Mouse (Mus musculus): ENCODE measurements around the gene Btbd17. TPM values are rescaled to one million over a fixed set of nuclear protein-coding genes. Genes with fewer than 3 reads are reported as not detected.

The Btbd17 gene
- total RNA-seq (2015; ENCODE audit: low replicate concordance) (not detected in 2 replicates), total RNA-seq (2017; ENCODE audit: low replicate concordance) (not detected in 2 replicates)

- ATAC-seq (replicated peaks; ENCODE audit: low FRiP score, poor library complexity, severe bottlenecking), result no peak
These were observed at the start of gene Btbd17 for GRCm38 (mm10) chr11:114795848-114796322. Gene Btbd17 (minus strand): TSS chr11:114795945.

GRCm38 (mm10) chr11:114844464-114845220 is 48.9 kb upstream of the Btbd17 start:
- ATAC-seq (replicated peaks; ENCODE audit: low FRiP score, poor library complexity, severe bottlenecking), result no peak

GRCm38 (mm10) chr11:114843818-114844463 is 48.2 kb upstream of the Btbd17 start:
- no peak for ATAC-seq (replicated peaks; ENCODE audit: low FRiP score, poor library complexity, severe bottlenecking)

- no peak for ATAC-seq (replicated peaks; ENCODE audit: low FRiP score, poor library complexity, severe bottlenecking)
These were observed 37.4 kb upstream of the Btbd17 start for GRCm38 (mm10) chr11:114833166-114833565.

GRCm38 (mm10) chr11:114830433-114830773 is 34.7 kb upstream of the Btbd17 start:
- no peak for ATAC-seq (replicated peaks; ENCODE audit: low FRiP score, poor library complexity, severe bottlenecking)

GRCm38 (mm10) chr11:114829499-114830432 is 34.0 kb upstream of the Btbd17 start:
- ATAC-seq (replicated peaks; ENCODE audit: low FRiP score, poor library complexity, severe bottlenecking), result no peak

- ATAC-seq (replicated peaks; ENCODE audit: low FRiP score, poor library complexity, severe bottlenecking), result no peak
These were observed 30.9 kb upstream of the Btbd17 start for GRCm38 (mm10) chr11:114826686-114827085.

- no peak for ATAC-seq (replicated peaks; ENCODE audit: low FRiP score, poor library complexity, severe bottlenecking)
These were observed 27.5 kb upstream of the Btbd17 start for GRCm38 (mm10) chr11:114823199-114823725.

- ATAC-seq (replicated peaks; ENCODE audit: low FRiP score, poor library complexity, severe bottlenecking), result no peak
These were observed 27.0 kb upstream of the Btbd17 start for GRCm38 (mm10) chr11:114822727-114823126.

GRCm38 (mm10) chr11:114821325-114821724 is 25.6 kb upstream of the Btbd17 start:
- no peak for ATAC-seq (replicated peaks; ENCODE audit: low FRiP score, poor library complexity, severe bottlenecking)

- no peak for ATAC-seq (replicated peaks; ENCODE audit: low FRiP score, poor library complexity, severe bottlenecking)
These were observed 24.7 kb upstream of the Btbd17 start for GRCm38 (mm10) chr11:114820444-114820843.

GRCm38 (mm10) chr11:114819110-114819509 is 23.4 kb upstream of the Btbd17 start:
- no peak for ATAC-seq (replicated peaks; ENCODE audit: low FRiP score, poor library complexity, severe bottlenecking)

GRCm38 (mm10) chr11:114818185-114818584 is 22.4 kb upstream of the Btbd17 start:
- no peak for ATAC-seq (replicated peaks; ENCODE audit: low FRiP score, poor library complexity, severe bottlenecking)

GRCm38 (mm10) chr11:114816934-114817333 is 21.2 kb upstream of the Btbd17 start:
- ATAC-seq (replicated peaks; ENCODE audit: low FRiP score, poor library complexity, severe bottlenecking), result no peak

GRCm38 (mm10) chr11:114814873-114815592 is 19.3 kb upstream of the Btbd17 start:
- ATAC-seq (replicated peaks; ENCODE audit: low FRiP score, poor library complexity, severe bottlenecking), result no peak

GRCm38 (mm10) chr11:114812731-114813240 is 17.0 kb upstream of the Btbd17 start:
- peak; percentile 63 for ATAC-seq (replicated peaks; ENCODE audit: low FRiP score, poor library complexity, severe bottlenecking)

GRCm38 (mm10) chr11:114810344-114810743 is 14.6 kb upstream of the Btbd17 start:
- ATAC-seq (replicated peaks; ENCODE audit: low FRiP score, poor library complexity, severe bottlenecking), result no peak

GRCm38 (mm10) chr11:114809371-114809770 is 13.6 kb upstream of the Btbd17 start:
- ATAC-seq (replicated peaks; ENCODE audit: low FRiP score, poor library complexity, severe bottlenecking), result no peak

Measured in erythroblast, adult 5-6 weeks (primary cell).